Mouse (Mus musculus) C2C12 (cell line): ENCODE measurements at regions not wholly inside any gene's neighbourhood (a gene's known extent, or its start where the extent isn't known, plus 50 kb on each side); places are given as distances from the start of the nearest gene placed in this dataset.

Experiments used
- CTCF ChIP-seq: IDR thresholded peaks from one replicate; pipeline ENCODE4 v1.5.1; 2011; ENCODE audit not compliant: control insufficient read depth, insufficient read depth, insufficient read length
- MAX ChIP-seq: IDR thresholded peaks from one replicate; pipeline ENCODE4 v1.6.1; 2011; ENCODE audit warnings: mild to moderate bottlenecking, control low read depth
- USF1 ChIP-seq: IDR thresholded peaks from one replicate; pipeline ENCODE4 v1.6.1; 2011; ENCODE audit warnings: low read depth, mild to moderate bottlenecking, control low read depth, moderate library complexity

GRCm38 (mm10) chr11:111828455-111828854 lies 762.5 kb downstream of the Kcnj2 start:
- TF ChIP-seq USF1 = no peak
- no peak for TF ChIP-seq CTCF
- TF ChIP-seq MAX = no peak
